Mouse (Mus musculus) midbrain, postnatal 0 days (tissue): ENCODE measurements around the gene Gcnt1. TPM values are rescaled to one million over a fixed set of nuclear protein-coding genes. Genes with fewer than 3 reads are reported as not detected.

Experiments
- ATAC-seq: fragments of 200-750 bp; cut with Nextera tagmentation; 2 replicates; pipeline ENCODE4 v1.8.0; 2017; ENCODE audit warnings: moderate number of reproducible peaks, mild to moderate bottlenecking, moderate TSS enrichment, moderate library complexity; ENCODE audit not compliant: low FRiP score
- DNase-seq: peaks from one replicate; pipeline ENCODE4 v3.0.0-alpha.2; 2015; ENCODE audit warnings: low spot score
- H3K27ac ChIP-seq: fragments of 300-500 bp; sonication (generic); 2 replicates; pipeline ENCODE4 v1.5.1; 2014; ENCODE audit warnings: low read depth, mild to moderate bottlenecking, low read length, mixed read lengths
- H3K27me3 ChIP-seq: fragments of 300-500 bp; sonication (generic); 2 replicates; pipeline ENCODE4 v1.6.1; 2014; ENCODE audit warnings: low read length, control low read depth, mixed read lengths; ENCODE audit not compliant: insufficient read depth
- H3K36me3 ChIP-seq: fragments of 300-500 bp; sonication (generic); 2 replicates; pipeline ENCODE4 v1.6.1; 2014; ENCODE audit warnings: low read length, control low read depth, mixed read lengths; ENCODE audit not compliant: insufficient read depth
- H3K4me1 ChIP-seq: fragments of 300-500 bp; sonication (generic); 2 replicates; pipeline ENCODE4 v1.6.1; 2014; ENCODE audit warnings: mild to moderate bottlenecking, control low read depth, antibody characterized with exemption, low read length, mixed read lengths; ENCODE audit not compliant: insufficient read depth
- H3K4me2 ChIP-seq: fragments of 300-500 bp; sonication (generic); 2 replicates; pipeline ENCODE4 v1.6.1; 2014; ENCODE audit warnings: low read depth, mild to moderate bottlenecking, low read length, mixed read lengths; ENCODE audit not compliant: poor library complexity, severe bottlenecking
- H3K4me3 ChIP-seq: fragments of 300-500 bp; sonication (generic); 2 replicates; pipeline ENCODE4 v1.5.1; 2014; ENCODE audit warnings: low read depth, mild to moderate bottlenecking, low read length, moderate library complexity
- H3K9ac ChIP-seq: fragments of 300-500 bp; sonication (generic); replicated peaks from 2 replicates; pipeline ENCODE4 v1.6.1; 2014; ENCODE audit warnings: mild to moderate bottlenecking, low read length, moderate library complexity, mixed read lengths; ENCODE audit not compliant: poor library complexity, severe bottlenecking
- H3K9me3 ChIP-seq: fragments of 300-500 bp; sonication (generic); 2 replicates; pipeline ENCODE4 v1.6.1; 2016; ENCODE audit warnings: low read length, control low read depth
- CTCF ChIP-seq: IDR thresholded peaks from 2 replicates; pipeline ENCODE4 v1.5.1; 2016; ENCODE audit warnings: antibody characterized with exemption, mild to moderate bottlenecking
- WGBS: fragments of 180-500 bp; shearing (Covaris S2); extraction: QIAGEN DNeasy Blood & Tissue Kit; methylation state at CpG from one replicate; pipeline ENCODE4 v1.1.7; 2014; 5-methylcytosine and 5-hydroxymethylcytosine counted together
- polyA plus RNA-seq: library from polyadenylated mRNA; unstranded; fragments of >200 nt; fragmentation: Nextera tagmentation; extraction: Ambion mirVana; gene quantifications from 2 replicates; pipeline ENCODE4 v1.2.1, GENCODE M21; 2015
- total RNA-seq: library from RNA; depleted of rRNA; stranded (reverse); fragments of >200 nt; gene quantifications from 2 replicates; pipeline ENCODE4 v1.2.3, GENCODE M21; 2014

Gene Gcnt1
- total and polyA plus RNA-seq, 2 experiments from 2014 or later, result 0.60 to 1.2 TPM

DNA sequence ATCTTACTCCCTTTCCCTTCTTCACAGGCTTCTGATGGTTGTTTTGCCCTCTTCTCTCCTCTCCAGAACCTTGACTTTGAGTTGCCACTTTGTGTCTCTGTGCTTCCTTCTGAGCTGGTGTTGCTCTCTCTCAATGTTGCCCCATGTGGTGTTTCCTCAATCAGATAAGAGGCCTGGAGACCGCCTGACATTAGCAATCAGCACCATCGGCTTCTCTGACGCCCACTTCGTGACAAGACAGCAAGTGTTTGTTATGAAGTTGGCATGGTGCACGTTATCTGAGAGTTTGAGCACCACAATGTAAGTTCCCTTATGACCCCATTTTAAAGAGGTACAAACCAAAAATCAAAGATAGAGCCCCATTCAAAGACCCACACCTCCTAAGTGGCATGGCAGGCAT is 76.6 kb downstream of the Gcnt1 start:
- Histone ChIP-seq H3K9me3 (no peaks in the 10 kb centered on the region), H3K9ac (no peak overlapping the region), H3K27ac (no peak overlapping the region), H3K27me3 (no peaks in the 10 kb centered on the region), H3K4me2 (no peak overlapping the region), H3K4me3 (no peak overlapping the region), H3K4me1 (no peaks in the 10 kb centered on the region), H3K36me3 (no peaks in the 10 kb centered on the region)
- WGBS, result 93% methylated on average over 5 of the region's 5 CpGs
- no peak for TF ChIP-seq CTCF
- no peak for DNase-seq
- no peak for ATAC-seq

GRCm38 (mm10) chr19:17295211-17295766 is 77.4 kb downstream of the Gcnt1 start:
- no peak for ATAC-seq
- H3K4me3 ChIP-seq, result no peak overlapping the region

DNA sequence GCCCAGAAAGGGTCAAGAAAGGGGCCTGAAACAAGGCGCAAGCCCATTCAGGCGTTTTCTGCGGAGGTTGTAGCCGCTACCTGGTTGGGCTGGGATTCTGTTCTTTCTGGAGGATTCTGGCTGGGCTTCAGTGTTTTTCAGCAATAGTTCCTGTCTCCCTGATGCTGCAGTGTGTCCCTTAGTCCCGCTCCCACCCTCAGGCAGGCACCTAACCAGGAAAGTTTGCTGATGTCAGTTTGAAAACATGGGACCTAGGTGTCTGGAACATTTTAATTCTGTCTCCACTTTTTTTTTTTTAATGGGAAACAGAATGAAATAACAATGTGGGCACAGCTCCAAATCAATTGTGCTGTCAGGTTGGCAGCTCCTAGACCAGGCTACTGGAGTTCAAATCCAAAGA is 78.5 kb downstream of the Gcnt1 start:
- no peak overlapping the region for H3K27ac ChIP-seq
- H3K27me3 ChIP-seq, result no peaks in the 10 kb centered on the region
- WGBS, result 87% methylated on average over 5 of the region's 5 CpGs
- H3K36me3 ChIP-seq, result no peaks in the 10 kb centered on the region
- no peak for TF ChIP-seq CTCF
- no peaks in the 10 kb centered on the region for H3K4me1 ChIP-seq
- no peak for ATAC-seq
- no peaks in the 10 kb centered on the region for H3K9me3 ChIP-seq
- no peak overlapping the region for H3K9ac ChIP-seq
- H3K4me3 ChIP-seq, result no peak overlapping the region
- no peak for DNase-seq
- no peak overlapping the region for H3K4me2 ChIP-seq

More at GRCm38 (mm10) chr19:17295211-17295766, 77.4 kb downstream of the Gcnt1 start:
- TF ChIP-seq CTCF, result no peak
- Histone ChIP-seq H3K36me3 (no peaks in the 10 kb centered on the region), H3K27ac (no peak overlapping the region), H3K4me1 (no peaks in the 10 kb centered on the region), H3K27me3 (no peaks in the 10 kb centered on the region), H3K9ac (no peak overlapping the region), H3K9me3 (no peaks in the 10 kb centered on the region), H3K4me2 (no peak overlapping the region)
- 92% methylated on average over 6 of the region's 6 CpGs for WGBS
- DNase-seq, result no peak

GRCm38 (mm10) chr19:17289526-17289925 is 83.1 kb downstream of the Gcnt1 start:
- Histone ChIP-seq H3K27me3 (no peaks in the 10 kb centered on the region), H3K9ac (no peak overlapping the region), H3K9me3 (no peaks in the 10 kb centered on the region), H3K27ac (no peak overlapping the region), H3K36me3 (no peaks in the 10 kb centered on the region), H3K4me3 (no peak overlapping the region), H3K4me2 (no peak overlapping the region), H3K4me1 (no peaks in the 10 kb centered on the region)
- DNase-seq (no peak), ATAC-seq (no peak)
- TF ChIP-seq CTCF, result no peak
- WGBS, result 83% methylated on average over 6 of the region's 6 CpGs

GRCm38 (mm10) chr19:17286004-17286403 is 86.6 kb downstream of the Gcnt1 start:
- TF ChIP-seq CTCF, result no peak
- WGBS, result 72% methylated on average over 7 of the region's 7 CpGs
- no peaks in the 10 kb centered on the region for H3K4me1 ChIP-seq
- no peak overlapping the region for H3K4me3 ChIP-seq
- no peak for ATAC-seq
- no peaks in the 10 kb centered on the region for H3K27me3 ChIP-seq
- H3K4me2 ChIP-seq, result no peak overlapping the region
- H3K9ac ChIP-seq, result no peak overlapping the region
- no peaks in the 10 kb centered on the region for H3K36me3 ChIP-seq
- H3K27ac ChIP-seq, result no peak overlapping the region
- DNase-seq, result no peak
- H3K9me3 ChIP-seq, result no peaks in the 10 kb centered on the region

GRCm38 (mm10) chr19:17283317-17283716 is 89.3 kb downstream of the Gcnt1 start:
- 78% methylated on average over 3 of the region's 3 CpGs for WGBS
- ATAC-seq, result no peak
- TF ChIP-seq CTCF, result no peak
- no peak overlapping the region for H3K4me2 ChIP-seq
- DNase-seq, result no peak
- H3K4me1 ChIP-seq, result no peaks in the 10 kb centered on the region
- H3K4me3 ChIP-seq, result no peak overlapping the region
- H3K27ac ChIP-seq, result no peak overlapping the region
- H3K36me3 ChIP-seq, result no peaks in the 10 kb centered on the region
- no peaks in the 10 kb centered on the region for H3K27me3 ChIP-seq
- no peak overlapping the region for H3K9ac ChIP-seq
- H3K9me3 ChIP-seq, result no peaks in the 10 kb centered on the region
